Mouse (Mus musculus) gonadal fat pad, adult 2 months (tissue): Measurements from ENCODE around the gene 1700067P10Rik. TPM values are rescaled to one million over a fixed set of nuclear protein-coding genes. Genes with fewer than 3 reads are reported as not detected.

Experiments
- DNase-seq: peaks from one replicate; pipeline ENCODE4 v3.0.0-alpha.2; 2012; ENCODE audit warnings: low read depth
- polyA plus RNA-seq: library from polyadenylated mRNA; depleted of rRNA; stranded (reverse); fragments of >200 nt; gene quantifications from 2 replicates; pipeline ENCODE4 v1.2.3, GENCODE M21; 2012; rRNA removed

The 1700067P10Rik gene
- polyA plus RNA-seq, result 0.36 and 0.63 TPM in 2 replicates

DNA sequence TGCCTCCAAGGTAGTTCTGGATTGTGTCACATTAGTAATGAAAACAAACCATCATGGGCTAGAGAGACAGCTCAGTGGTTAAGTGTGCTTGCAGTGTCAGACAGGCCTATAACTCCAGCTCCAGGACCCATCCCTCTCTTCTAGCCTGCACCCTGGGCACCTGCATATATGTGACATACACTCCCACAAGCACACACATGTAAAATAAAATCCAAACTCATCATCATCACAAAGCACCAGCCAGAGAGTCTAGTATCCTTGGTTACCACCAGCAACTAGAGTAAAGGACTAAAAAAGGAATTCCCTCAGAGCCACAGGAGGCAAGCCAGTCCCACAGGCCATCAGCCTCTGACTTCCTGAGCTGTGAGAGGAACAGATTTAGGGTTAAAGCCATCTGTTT, at the start of gene 1700067P10Rik:
Gene 1700067P10Rik, plus strand, starts transcription at position 301 of the 400 bp plus-strand sequence.
- no peak for DNase-seq

DNA sequence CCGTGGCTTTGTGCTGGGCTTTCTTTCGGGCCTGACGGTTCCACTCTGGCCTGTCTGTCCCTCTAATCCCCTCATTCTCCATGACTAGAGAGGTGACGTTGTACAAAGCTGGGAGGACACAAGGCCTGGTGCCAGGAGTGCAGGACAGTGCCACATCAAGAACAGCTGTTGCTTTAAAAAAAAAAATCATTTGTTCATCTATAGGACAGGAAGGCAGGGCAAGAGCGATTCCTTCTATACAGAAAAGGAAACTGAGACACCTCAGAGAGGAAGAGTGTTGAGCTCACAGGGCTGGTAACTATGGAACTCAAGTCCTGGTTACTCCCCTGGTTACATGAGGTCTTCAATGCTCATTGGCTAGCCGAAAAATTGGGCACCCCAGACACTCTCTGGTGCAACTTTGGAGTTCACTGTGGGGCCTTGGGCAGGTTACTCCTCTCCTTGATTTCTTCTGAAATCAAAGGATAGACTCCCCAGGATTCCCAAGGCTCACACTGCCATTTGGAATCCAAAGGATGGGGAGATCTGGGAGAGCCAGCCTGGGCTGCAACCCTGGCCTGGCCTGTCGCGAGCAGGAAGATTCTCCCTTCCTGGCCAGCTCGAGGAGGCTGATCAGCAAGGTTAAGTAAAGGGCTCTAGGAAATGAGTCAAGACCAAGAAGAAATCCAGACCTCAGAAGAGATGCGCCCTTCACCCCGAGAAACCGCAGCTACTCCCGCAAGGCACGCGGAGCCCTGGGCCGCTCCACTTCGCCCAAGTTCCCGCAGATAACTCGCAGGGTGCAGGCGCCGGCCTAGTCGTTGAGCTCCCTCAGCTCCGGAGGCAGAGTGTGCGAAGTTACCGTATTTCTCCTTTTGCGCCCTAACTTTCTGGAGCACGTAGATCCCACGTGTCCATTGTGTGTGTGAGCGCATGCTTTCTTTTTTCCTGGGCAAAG, 47.5 kb upstream of the 1700067P10Rik start:
- DNase-seq, result peak; percentile 54

DNA sequence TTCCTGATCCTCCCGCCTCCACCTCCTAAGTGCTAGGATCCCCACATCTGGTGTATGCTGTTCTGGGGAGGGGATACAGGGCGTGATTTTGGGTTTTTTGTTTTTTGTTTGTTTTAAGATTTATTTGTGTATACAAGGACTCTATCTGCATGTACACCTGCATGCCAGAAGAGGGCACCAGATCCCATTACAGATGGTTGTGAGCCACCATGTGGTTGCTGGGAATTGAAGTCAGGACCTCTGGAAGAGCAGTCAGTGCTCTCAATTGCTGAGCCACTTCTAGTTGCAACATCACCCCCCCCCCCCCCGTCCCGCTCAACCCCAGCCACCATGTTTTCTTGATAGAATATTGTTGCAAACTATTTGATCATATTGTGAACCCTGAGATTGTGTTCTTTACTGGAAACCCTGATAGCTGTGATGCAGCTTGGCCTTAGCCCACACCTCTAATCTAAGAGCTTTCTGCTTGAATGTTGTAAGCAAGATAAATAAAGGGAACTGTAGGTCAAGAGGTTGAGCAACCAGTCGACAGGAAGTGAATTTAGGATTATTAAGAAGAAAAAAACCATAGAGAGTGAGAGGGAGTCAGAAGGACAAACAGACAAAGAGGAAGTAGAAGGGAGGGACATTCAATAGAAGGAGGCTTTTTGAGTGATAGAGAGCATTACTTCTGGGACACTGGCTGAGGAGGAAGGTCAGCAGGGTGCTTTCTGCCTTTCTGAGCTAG, 45.8 kb upstream of the 1700067P10Rik start:
- no peak for DNase-seq

DNA sequence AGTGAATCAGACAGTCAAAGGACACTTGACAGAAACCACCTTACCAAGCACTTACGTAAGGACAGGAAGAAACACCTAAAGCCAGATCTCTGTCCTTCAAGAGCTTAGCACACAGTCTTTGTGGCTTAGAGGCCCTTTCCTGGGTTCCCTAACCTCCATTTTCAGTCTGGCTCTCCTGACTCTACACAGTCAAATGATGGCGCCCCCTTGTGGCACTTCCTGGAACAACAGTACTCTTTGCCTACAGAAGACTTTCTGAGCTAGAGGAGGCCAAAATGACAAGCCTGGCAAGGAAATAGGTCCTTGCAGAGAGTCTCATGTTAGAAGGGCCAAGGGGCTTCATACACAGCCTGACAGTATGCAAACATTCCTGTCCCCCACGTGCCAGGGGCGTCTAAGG, 43.5 kb upstream of the 1700067P10Rik start:
- DNase-seq, result no peak

DNA sequence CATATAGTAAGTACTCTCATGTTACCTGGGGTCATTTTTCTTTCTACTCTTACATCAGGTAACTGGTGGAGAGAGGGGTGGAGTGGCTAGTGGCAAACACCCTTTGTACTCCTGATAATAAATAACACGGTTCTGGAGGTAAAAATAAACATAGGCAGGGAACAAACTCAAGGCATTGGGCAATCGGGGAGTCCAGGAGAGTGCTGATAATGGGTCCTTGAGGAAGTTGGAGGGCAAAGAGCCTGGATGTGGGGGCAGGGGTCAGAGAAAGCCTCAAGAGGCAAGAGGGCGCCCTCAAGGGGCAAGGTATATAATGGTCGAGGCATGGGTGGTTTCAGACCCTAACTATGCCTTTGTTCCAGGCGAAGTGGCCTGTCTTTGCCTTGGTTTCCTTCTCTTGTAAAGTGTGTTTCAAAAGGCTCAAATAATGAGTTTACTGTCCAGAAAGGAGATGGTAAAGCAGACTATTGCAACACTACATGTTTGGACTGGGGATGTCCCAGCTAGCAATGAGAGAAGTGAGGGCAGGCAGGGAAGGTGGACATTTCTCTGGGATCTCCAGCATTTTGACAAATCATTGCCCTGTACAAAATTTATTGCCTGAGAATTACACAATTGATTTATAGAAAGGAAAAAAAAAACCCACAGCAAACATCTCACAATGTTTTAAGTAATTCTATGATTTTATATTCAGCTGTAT, 37.3 kb upstream of the 1700067P10Rik start:
- no peak for DNase-seq

GRCm38 (mm10) chr17:48052338-48053067, 36.6 kb upstream of the 1700067P10Rik start:
- no peak for DNase-seq

GRCm38 (mm10) chr17:48053646-48054045, 35.5 kb upstream of the 1700067P10Rik start:
- no peak for DNase-seq

DNA sequence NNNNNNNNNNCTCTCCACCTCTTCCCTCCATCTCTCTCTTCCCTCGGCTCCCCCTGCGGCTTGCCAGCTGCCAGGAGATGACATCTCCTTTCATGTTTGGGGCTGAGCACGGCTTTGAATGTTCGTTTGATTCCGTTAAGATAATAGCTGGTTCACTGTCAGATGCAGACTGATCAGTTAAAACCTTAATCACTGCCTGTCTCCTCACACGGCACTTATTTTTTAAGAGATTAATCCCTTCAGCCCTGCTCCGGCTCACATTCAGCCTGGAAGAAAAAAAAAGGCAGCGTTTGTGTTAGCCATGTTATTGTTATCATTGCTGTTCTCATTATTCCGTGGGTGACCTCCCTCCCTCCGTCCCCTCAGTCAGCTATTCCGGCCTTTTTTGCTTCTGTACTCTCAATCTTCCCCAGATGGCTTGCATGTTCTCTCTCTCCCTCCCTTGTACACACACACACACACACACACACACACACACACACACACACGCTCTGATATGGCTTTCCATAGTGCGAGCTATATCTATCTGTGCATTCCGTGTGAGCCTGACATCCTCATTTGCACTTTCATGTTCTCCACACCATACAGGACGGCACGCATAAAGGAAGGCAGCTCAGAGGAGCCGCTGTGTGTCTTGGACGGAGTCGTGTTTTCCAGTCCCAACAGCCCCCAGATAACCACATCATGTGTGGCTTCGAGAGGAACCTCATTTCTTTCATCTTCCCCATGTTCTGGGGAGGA, 33.9 kb upstream of the 1700067P10Rik start:
- no peak for DNase-seq

GRCm38 (mm10) chr17:48057382-48057781, 31.7 kb upstream of the 1700067P10Rik start:
- no peak for DNase-seq

GRCm38 (mm10) chr17:48064196-48064843, 24.8 kb upstream of the 1700067P10Rik start:
- no peak for DNase-seq

GRCm38 (mm10) chr17:48065081-48065501, 24.0 kb upstream of the 1700067P10Rik start:
- no peak for DNase-seq

DNA sequence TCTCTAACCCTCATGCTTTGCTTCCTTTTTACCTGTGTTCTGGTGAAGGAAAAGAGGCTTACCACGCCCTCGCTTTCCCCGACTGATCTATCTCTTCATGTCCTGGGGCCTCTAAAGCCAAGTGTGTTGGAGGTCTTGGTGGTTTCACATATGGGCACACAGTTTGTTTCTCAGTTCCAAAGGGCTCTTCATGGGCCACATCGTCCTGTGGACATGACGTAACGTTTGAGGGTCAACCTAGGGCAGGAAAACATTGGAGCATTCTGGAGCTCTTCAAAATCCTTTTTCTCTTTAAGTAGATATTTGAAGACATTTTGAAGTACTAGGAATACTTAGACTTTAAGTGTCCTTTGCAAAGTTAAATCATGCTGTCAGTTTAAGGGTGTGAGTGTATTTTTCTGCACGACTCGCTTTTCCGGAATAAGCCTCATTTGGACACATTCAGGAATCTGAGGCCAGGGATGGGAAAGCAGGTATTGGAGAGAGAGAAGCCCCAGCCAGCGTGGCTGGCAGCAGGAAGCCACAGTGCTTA, 22.0 kb upstream of the 1700067P10Rik start:
- DNase-seq, result no peak

- no peak for DNase-seq
These were observed 21.4 kb upstream of the 1700067P10Rik start for GRCm38 (mm10) chr17:48067729-48068128.

DNA sequence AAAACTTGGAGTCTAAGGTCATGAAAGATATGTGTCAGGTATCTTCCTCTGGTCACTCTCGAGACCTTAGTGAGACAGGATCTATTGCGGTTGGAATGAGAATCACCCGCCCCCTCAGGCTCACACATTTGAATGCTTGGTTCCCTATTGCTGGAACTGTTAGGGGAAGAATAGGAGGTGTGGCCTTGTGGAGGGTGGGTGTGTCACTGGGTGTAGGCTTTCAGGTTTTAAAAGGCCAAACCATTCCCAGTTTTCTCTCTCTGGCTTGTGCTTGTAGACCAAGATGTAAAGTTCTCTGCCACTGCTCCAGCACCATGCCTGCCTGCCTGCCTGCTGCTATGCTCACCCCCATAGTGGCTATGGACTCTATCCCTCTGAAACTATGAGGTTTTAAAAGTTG, 8.5 kb upstream of the 1700067P10Rik start:
- no peak for DNase-seq

DNA sequence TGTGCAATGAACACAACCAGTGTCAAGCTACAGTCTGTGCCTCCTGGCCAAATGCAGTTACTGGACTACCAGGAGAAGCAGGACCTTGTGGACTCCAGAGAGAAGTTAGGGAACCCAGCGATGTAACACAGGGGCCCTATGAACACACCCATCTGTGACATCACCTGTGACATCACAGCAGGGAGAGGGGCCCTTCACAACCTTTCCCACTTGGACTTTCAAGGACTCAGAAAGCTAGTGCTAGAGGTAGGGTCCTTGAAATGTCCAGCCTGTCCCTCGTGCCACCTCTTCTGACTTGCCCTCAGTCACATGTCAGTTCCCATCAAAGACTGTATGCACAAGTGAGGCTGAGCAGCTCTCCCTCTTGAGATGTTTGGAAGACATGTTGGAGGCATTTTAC, 327 bp downstream of the 1700067P10Rik start:
- no peak for DNase-seq

- DNase-seq, result no peak
These were observed 1.2 kb downstream of the 1700067P10Rik start for GRCm38 (mm10) chr17:48090305-48090704.

- no peak for DNase-seq
These were observed 4.2 kb downstream of the 1700067P10Rik start for GRCm38 (mm10) chr17:48093286-48093817.

DNA sequence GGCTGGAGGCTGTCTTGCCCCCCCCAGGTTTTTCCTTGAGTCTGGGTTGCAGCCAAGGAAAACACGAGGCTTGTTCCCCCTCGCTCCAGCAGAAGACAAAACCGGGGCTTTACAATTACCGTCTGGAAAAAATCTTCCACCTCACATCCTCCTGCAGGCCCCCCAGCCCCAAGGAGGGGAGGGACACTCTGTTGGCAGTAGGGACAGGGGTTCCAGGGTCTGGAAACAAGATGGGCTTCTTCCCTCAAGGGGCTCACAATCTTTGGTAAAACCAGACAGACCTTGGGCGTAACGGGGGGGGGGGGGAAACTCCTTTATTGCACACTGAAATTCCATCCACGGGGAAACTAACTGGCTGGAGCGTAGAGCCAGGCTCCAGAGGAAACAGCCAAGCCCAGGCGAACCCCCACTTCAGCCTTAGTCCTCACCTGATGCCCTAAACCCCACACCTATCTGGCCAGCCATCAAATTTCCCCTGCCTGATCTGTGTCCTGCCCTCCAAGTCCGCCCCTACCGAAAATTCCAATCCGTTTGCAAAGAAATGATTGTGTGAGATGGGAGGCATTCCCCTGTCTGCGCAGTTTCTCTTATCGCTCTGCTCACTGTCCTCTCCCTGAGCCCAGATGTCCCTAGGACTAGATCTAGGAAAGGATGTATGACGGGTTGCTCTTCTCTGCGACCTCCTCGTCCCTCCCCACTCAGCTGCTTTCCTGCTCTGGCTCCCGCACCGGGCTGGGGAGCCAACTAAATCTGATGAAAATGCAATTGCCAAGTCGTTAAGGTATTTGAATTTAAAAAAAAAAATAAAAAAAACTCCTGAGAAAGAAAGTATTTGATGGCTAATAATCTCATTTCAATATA, 5.9 kb downstream of the 1700067P10Rik start:
- DNase-seq, result no peak

DNA sequence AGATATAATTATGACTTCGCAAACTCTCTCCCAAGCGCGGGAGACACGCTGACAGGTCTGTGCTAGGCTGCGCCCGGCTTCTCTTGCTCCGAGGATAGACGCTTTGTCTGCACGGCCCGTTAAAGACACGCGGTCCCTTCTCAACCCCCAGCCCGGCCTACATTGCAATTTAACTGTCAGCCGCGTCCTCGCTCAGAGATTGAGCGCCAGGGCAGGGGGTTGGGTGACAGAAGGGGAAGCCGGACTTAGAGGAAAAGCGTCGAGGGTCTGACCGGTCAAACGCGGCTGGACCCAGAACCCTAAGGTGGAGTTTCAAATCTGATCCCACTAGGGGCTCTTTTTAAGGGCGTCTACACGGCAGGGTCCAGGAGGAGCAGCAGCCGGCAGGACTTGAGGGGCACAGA, 6.6 kb downstream of the 1700067P10Rik start:
- no peak for DNase-seq
